Mouse (Mus musculus) megakaryocyte, embryonic 14.5 days (primary cell): ENCODE measurements around the gene Ccdc191.

Experiments used
- FLI1 ChIP-seq: IDR thresholded peaks from 2 replicates; pipeline ENCODE4 v1.6.1; 2012; ENCODE audit warnings: low read length, inconsistent platforms, mixed read lengths
- GATA1 ChIP-seq: IDR thresholded peaks from 3 replicates; pipeline ENCODE4 v1.6.1; 2012; ENCODE audit warnings: mixed read lengths, low read length, inconsistent platforms, borderline replicate concordance

GRCm38 (mm10) chr16:44011010-44011409, 121.4 kb downstream of the Ccdc191 start:
- TF ChIP-seq GATA1: no peak
- TF ChIP-seq FLI1: no peak
